Mouse (Mus musculus) ES-E14 (cell line): ENCODE measurements around the gene Smad3. TPM values are rescaled to one million over a fixed set of nuclear protein-coding genes. Genes with fewer than 3 reads are reported as not detected.

Source experiments
- DNase-seq: peaks from one replicate; pipeline ENCODE4 v3.0.0-alpha.2; 2013; ENCODE audit warnings: low read depth, low spot score
- H3K27ac ChIP-seq: 2 replicates; pipeline ENCODE4 v1.5.1; 2012; ENCODE audit warnings: low read depth, mild to moderate bottlenecking, low read length, moderate library complexity, mixed read lengths; ENCODE audit not compliant: poor library complexity, insufficient read depth, severe bottlenecking
- H3K36me3 ChIP-seq: 2 replicates; pipeline ENCODE4 v1.6.1; 2012; ENCODE audit warnings: mild to moderate bottlenecking, low read length, moderate library complexity, mixed read lengths; ENCODE audit not compliant: control insufficient read depth, poor library complexity, insufficient read depth, severe bottlenecking
- H3K4me1 ChIP-seq, 2 experiments: fragments of 150-350 bp in 1 of 2; sonication (generic) in 1 of 2; 2 replicates each; pipeline ENCODE4 v1.6.1; 2012; ENCODE audit warnings: low read length in 2 of 2, mild to moderate bottlenecking in 1 of 2, mixed read lengths in 1 of 2; ENCODE audit not compliant: control insufficient read depth in 2 of 2, insufficient read depth in 2 of 2, poor library complexity in 1 of 2
- H3K4me3 ChIP-seq, 2 experiments: fragments of 150-350 bp in 1 of 2; sonication (generic) in 1 of 2; 2 replicates each; pipeline ENCODE4 v1.5.1; 2012; ENCODE audit warnings: low read length in 2 of 2, low read depth in 1 of 2, mild to moderate bottlenecking in 1 of 2, mixed read lengths in 1 of 2; ENCODE audit not compliant: insufficient read depth in 1 of 2, poor library complexity in 1 of 2, severe bottlenecking in 1 of 2
- H3K9ac ChIP-seq: 2 replicates; pipeline ENCODE4 v1.6.1; 2012; ENCODE audit warnings: low read depth, mild to moderate bottlenecking, low read length, mixed read lengths; ENCODE audit not compliant: poor library complexity, insufficient read depth, severe bottlenecking
- H3K9me3 ChIP-seq: fragments of 150-350 bp; sonication (generic); 2 replicates; pipeline ENCODE4 v1.6.1; 2012; ENCODE audit warnings: low read depth, mild to moderate bottlenecking, low read length; ENCODE audit not compliant: control insufficient read depth, insufficient read depth
- CHD2 ChIP-seq: IDR thresholded peaks from 2 replicates; pipeline ENCODE4 v1.6.1; 2014; ENCODE audit warnings: mild to moderate bottlenecking, low read depth, low read length, inconsistent platforms
- HCFC1 ChIP-seq: IDR thresholded peaks from 2 replicates; pipeline ENCODE4 v1.6.1; 2012; ENCODE audit warnings: low read length, inconsistent platforms, borderline replicate concordance; ENCODE audit not compliant: insufficient read depth
- MAFK ChIP-seq: IDR thresholded peaks from 2 replicates; pipeline ENCODE4 v1.6.1; 2014; ENCODE audit warnings: mild to moderate bottlenecking, low read depth, low read length, inconsistent platforms; ENCODE audit not compliant: insufficient read depth
- ZC3H11A ChIP-seq: IDR thresholded peaks from 2 replicates; pipeline ENCODE4 v1.6.1; 2012; ENCODE audit warnings: low read depth, mild to moderate bottlenecking, inconsistent platforms, low read length, borderline replicate concordance
- ZNF384 ChIP-seq: IDR thresholded peaks from 2 replicates; pipeline ENCODE4 v1.6.1; 2012; ENCODE audit warnings: low read depth, low read length, inconsistent platforms
- in situ Hi-C, 2 experiments: fragments of 600-800 bp; cut with MboI; formaldehyde crosslinking; loops; one replicate each; pipeline ENCODE4 v1.15.1; 2025; ENCODE audit warnings: low sequenced_read_pairs in 2 of 2, inconsistent platforms in 1 of 2; ENCODE audit not compliant: unreplicated experiment in 2 of 2
- total RNA-seq: library from RNA; depleted of rRNA; stranded (reverse); fragments of 300-350 nt; gene quantifications from 2 replicates; pipeline ENCODE4 v1.2.3, GENCODE M21; 2012

Smad3 gene
- total RNA-seq, 1 experiment: 15.2 TPM

- Histone ChIP-seq H3K36me3 (no peaks in the 10 kb centered on the region), H3K27ac (no peak overlapping the region), H3K9ac (no peak overlapping the region), H3K9me3 (no peaks in the 10 kb centered on the region), H3K4me3 (no peak overlapping the region), H3K4me1 (peaks cover 1 to 5% of the 10 kb centered on the region in 2 experiments; a peak in 1 of 4 replicates)
- no peak for TF ChIP-seq CHD2
- 0 out of 2 replicates have a peak, but pooled peaks have one; percentile 25 for TF ChIP-seq MAFK
- no peak for DNase-seq
- in situ Hi-C loops: no loop called here
These were observed 10.0 kb downstream of the Smad3 start for GRCm38 (mm10) chr9:63747645-63748295.

GRCm38 (mm10) chr9:63746980-63747379 lies 10.8 kb downstream of the Smad3 start:
- in situ Hi-C loops: no loop called here
- Histone ChIP-seq H3K9ac (no peak overlapping the region), H3K4me1 (peaks cover 3 to 8% of the 10 kb centered on the region in 2 experiments; a peak in 2 of 4 replicates), H3K36me3 (no peaks in the 10 kb centered on the region), H3K27ac (no peak overlapping the region), H3K4me3 (no peak overlapping the region), H3K9me3 (no peaks in the 10 kb centered on the region)
- DNase-seq: no peak
- TF ChIP-seq CHD2: no peak
- no peak for TF ChIP-seq ZNF384
- no peak for TF ChIP-seq HCFC1
- TF ChIP-seq ZC3H11A: no peak
- TF ChIP-seq MAFK: no peak

- H3K9me3 ChIP-seq: no peaks in the 10 kb centered on the region
- H3K27ac ChIP-seq: no peak overlapping the region
- H3K4me3 ChIP-seq: no peak overlapping the region
- no peak for TF ChIP-seq MAFK
- no peak for TF ChIP-seq ZNF384
- TF ChIP-seq HCFC1: no peak
- no peak for TF ChIP-seq CHD2
- no peak for TF ChIP-seq ZC3H11A
- no peaks in the 10 kb centered on the region for H3K36me3 ChIP-seq
- no peak for DNase-seq
- no peak overlapping the region for H3K9ac ChIP-seq
- in situ Hi-C loops: no loop called here
- H3K4me1 ChIP-seq: peaks cover 3 to 8% of the 10 kb centered on the region in 2 experiments; a peak in 2 of 4 replicates
These were observed 11.8 kb downstream of the Smad3 start for GRCm38 (mm10) chr9:63745821-63746632.

- Histone ChIP-seq H3K36me3 (peaks cover 3% of the 10 kb centered on the region; the same call in 1 of the 2 replicates), H3K4me1 (peaks cover 3 to 12% of the 10 kb centered on the region in 2 experiments; a peak in 2 of 4 replicates), H3K27ac (no peak overlapping the region), H3K9me3 (no peaks in the 10 kb centered on the region), H3K4me3 (no peak overlapping the region), H3K9ac (no peak overlapping the region)
- in situ Hi-C loops: no loop called here
- DNase-seq: no peak
- TF ChIP-seq ZNF384 (no peak), CHD2 (no peak), HCFC1 (no peak), ZC3H11A (no peak), MAFK (no peak)
These were observed 13.2 kb downstream of the Smad3 start for GRCm38 (mm10) chr9:63744595-63744994.

- Histone ChIP-seq H3K27ac (no peak overlapping the region), H3K36me3 (peaks cover 6% of the 10 kb centered on the region; the same call in 1 of the 2 replicates), H3K4me1 (peaks cover 3 to 12% of the 10 kb centered on the region in 2 experiments; a peak in 2 of 4 replicates), H3K9ac (no peak overlapping the region), H3K9me3 (no peaks in the 10 kb centered on the region), H3K4me3 (no peak overlapping the region)
- DNase-seq: no peak
- TF ChIP-seq CHD2 (no peak), HCFC1 (no peak), ZC3H11A (no peak), MAFK (no peak), ZNF384 (no peak)
- in situ Hi-C loops: no loop called here
These were observed 14.0 kb downstream of the Smad3 start for GRCm38 (mm10) chr9:63743775-63744174.
